Mouse (Mus musculus) heart, adult 2 months (tissue): ENCODE measurements around the gene Hivep1.

Experiments
- CTCF ChIP-seq: fragments of 200-600 bp; IDR thresholded peaks from 2 replicates; pipeline ENCODE4 v1.8.1; 2022; ENCODE audit warnings: antibody characterized with exemption, mild to moderate bottlenecking, moderate library complexity
- EP300 ChIP-seq: fragments of 200-500 bp; IDR thresholded peaks from 2 replicates; pipeline ENCODE4 v1.6.1; 2011; ENCODE audit warnings: low read depth, low read length, control low read depth; ENCODE audit not compliant: insufficient read depth
- POLR2A ChIP-seq: fragments of 200-500 bp; IDR thresholded peaks from 2 replicates; pipeline ENCODE4 v1.6.1; 2011; ENCODE audit warnings: mild to moderate bottlenecking, low read depth, low read length, control low read depth; ENCODE audit not compliant: insufficient read depth

GRCm38 (mm10) chr13:42060846-42061630, 9.2 kb downstream of the Hivep1 start:
- TF ChIP-seq POLR2A (no peak), CTCF (no peak), EP300 (no peak)
